Mouse (Mus musculus): Measurements from ENCODE around the gene Olfr390. TPM values are rescaled to one million over a fixed set of nuclear protein-coding genes. Genes with fewer than 3 reads are reported as not detected.

Olfr390 gene
- polyA plus RNA-seq (2014; fragmentation: Nextera tagmentation; extraction: Ambion mirVana): not detected in 2 replicates

DNA sequence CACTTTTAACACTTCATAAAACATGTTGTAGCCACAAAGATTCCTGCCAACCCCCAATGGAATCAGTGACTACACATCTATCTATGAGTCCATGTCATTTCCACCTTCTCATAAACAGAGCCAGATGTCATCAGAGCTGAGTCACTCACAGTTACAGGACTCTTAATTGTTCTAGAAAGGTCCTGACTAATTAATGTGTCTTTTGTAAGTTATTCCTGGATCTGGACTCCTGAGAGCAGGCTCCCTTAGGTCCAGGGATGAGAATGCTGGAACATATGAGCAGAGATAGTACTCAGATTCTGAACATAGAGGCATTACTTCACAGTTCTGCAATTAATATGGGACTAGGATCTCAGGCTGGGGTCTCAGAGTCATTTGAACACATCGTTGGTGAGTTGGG, at the start of gene Olfr390:
TSS of gene Olfr390 (plus strand) at position 301 of the 400 bp plus-strand sequence.
- Histone ChIP-seq H3K27ac (replicated peaks; ENCODE audit: low read depth, low read length) (no peak within 1 kb of the TSS), H3K9ac (ENCODE audit: low read length) (no peak within 1 kb of the TSS), H3K4me3 (ENCODE audit: low read depth, low read length) (no peak within 1 kb of the TSS), H3K9me3 (ENCODE audit: control insufficient read depth, low read length) (no peaks in the 10 kb centered on the region; the same call in 1 of the 2 replicates), H3K4me2 (ENCODE audit: low read depth, severe bottlenecking) (no peak within 1 kb of the TSS), H3K27me3 (ENCODE audit: control insufficient read depth, insufficient read depth, low read length) (no peaks in the 10 kb centered on the region), H3K36me3 (ENCODE audit: control insufficient read depth, insufficient read depth, low read length) (no peaks in the 10 kb centered on the region), H3K4me1 (ENCODE audit: control insufficient read depth, insufficient read depth, low read length) (no peaks in the 10 kb centered on the region)
- DNase-seq (ENCODE audit: low spot score) (no peak), ATAC-seq (ENCODE audit: insufficient number of reproducible peaks, low FRiP score, low TSS enrichment, low read depth) (no peak)
- 72% methylated on average over 1 of the region's 1 CpGs for WGBS

- no peak overlapping the region for H3K9ac ChIP-seq (ENCODE audit: low read length)
- DNase-seq (ENCODE audit: low spot score) (no peak), ATAC-seq (ENCODE audit: insufficient number of reproducible peaks, low FRiP score, low TSS enrichment, low read depth) (no peak)
- H3K36me3 ChIP-seq (ENCODE audit: control insufficient read depth, insufficient read depth, low read length): no peaks in the 10 kb centered on the region
- no peaks in the 10 kb centered on the region for H3K27me3 ChIP-seq (ENCODE audit: control insufficient read depth, insufficient read depth, low read length)
- H3K27ac ChIP-seq (replicated peaks; ENCODE audit: low read depth, low read length): no peak overlapping the region
- H3K9me3 ChIP-seq (ENCODE audit: control insufficient read depth, low read length): peaks cover 3% of the 10 kb centered on the region; the same call in 1 of the 2 replicates
- no peaks in the 10 kb centered on the region for H3K4me1 ChIP-seq (ENCODE audit: control insufficient read depth, insufficient read depth, low read length)
- no peak overlapping the region for H3K4me2 ChIP-seq (ENCODE audit: low read depth, severe bottlenecking)
- no peak overlapping the region for H3K4me3 ChIP-seq (ENCODE audit: low read depth, low read length)
Measured at GRCm38 (mm10) chr11:73759115-73759514, 23.6 kb upstream of the Olfr390 start.

- no peaks in the 10 kb centered on the region for H3K27me3 ChIP-seq (ENCODE audit: control insufficient read depth, insufficient read depth, low read length)
Measured at GRCm38 (mm10) chr11:73780613-73781012, 2.2 kb upstream of the Olfr390 start, which contains the start of gene Olfr389. Gene Olfr389, minus strand, starts transcription at chr11:73780713.

DNA sequence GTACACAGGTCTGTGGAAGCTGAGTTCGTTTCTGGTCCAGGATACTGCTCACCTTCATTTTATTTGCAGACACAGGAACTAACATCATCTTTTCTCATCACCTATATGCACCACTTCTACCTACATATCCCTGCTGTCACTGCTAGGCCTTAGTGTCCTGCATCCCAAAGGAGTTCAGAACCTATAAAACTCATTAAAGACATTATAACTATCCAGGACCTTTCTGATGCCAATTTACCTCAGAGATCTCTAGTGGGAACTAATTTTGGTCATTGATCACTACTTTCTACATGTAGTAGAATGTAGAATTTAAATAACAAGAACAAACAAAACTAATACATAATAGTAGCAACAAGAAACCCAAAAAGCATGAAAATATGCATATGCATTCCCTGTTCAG, 20.2 kb downstream of the Olfr390 start, which contains the start of gene Olfr391-ps:
TSS of gene Olfr391-ps (minus strand) at position 101 of the 400 bp plus-strand sequence.
- Histone ChIP-seq H3K4me1 (ENCODE audit: control insufficient read depth, insufficient read depth, low read length) (no peaks in the 10 kb centered on the region), H3K4me2 (ENCODE audit: low read depth, severe bottlenecking) (no peak within 1 kb of the TSS), H3K9me3 (ENCODE audit: control insufficient read depth, low read length) (peaks cover 3% of the 10 kb centered on the region; the same call in 1 of the 2 replicates), H3K27ac (replicated peaks; ENCODE audit: low read depth, low read length) (no peak within 1 kb of the TSS), H3K27me3 (ENCODE audit: control insufficient read depth, insufficient read depth, low read length) (no peaks in the 10 kb centered on the region), H3K4me3 (ENCODE audit: low read depth, low read length) (no peak within 1 kb of the TSS), H3K9ac (ENCODE audit: low read length) (no peak within 1 kb of the TSS), H3K36me3 (ENCODE audit: control insufficient read depth, insufficient read depth, low read length) (no peaks in the 10 kb centered on the region)
- 29% methylated on average over 1 of the region's 1 CpGs for WGBS
- no peak for ATAC-seq (ENCODE audit: insufficient number of reproducible peaks, low FRiP score, low TSS enrichment, low read depth)
- no peak for DNase-seq (ENCODE audit: low spot score)

More at GRCm38 (mm10) chr11:73780613-73781012, 2.2 kb upstream of the Olfr390 start, which contains the start of gene Olfr389:
- no peak within 1 kb of the TSS for H3K4me2 ChIP-seq (ENCODE audit: low read depth, severe bottlenecking)
- no peaks in the 10 kb centered on the region; the same call in 1 of the 2 replicates for H3K9me3 ChIP-seq (ENCODE audit: control insufficient read depth, low read length)
- WGBS: 87% methylated on average over 1 of the region's 1 CpGs
- no peak for ATAC-seq (ENCODE audit: insufficient number of reproducible peaks, low FRiP score, low TSS enrichment, low read depth)
- H3K9ac ChIP-seq (ENCODE audit: low read length): no peak within 1 kb of the TSS
- H3K4me1 ChIP-seq (ENCODE audit: control insufficient read depth, insufficient read depth, low read length): no peaks in the 10 kb centered on the region
- H3K36me3 ChIP-seq (ENCODE audit: control insufficient read depth, insufficient read depth, low read length): no peaks in the 10 kb centered on the region
- H3K4me3 ChIP-seq (ENCODE audit: low read depth, low read length): no peak within 1 kb of the TSS
- H3K27ac ChIP-seq (replicated peaks; ENCODE audit: low read depth, low read length): no peak within 1 kb of the TSS
- no peak for DNase-seq (ENCODE audit: low spot score)

- H3K4me2 ChIP-seq (ENCODE audit: low read depth, severe bottlenecking): no peak within 1 kb of the TSS
- no peaks in the 10 kb centered on the region for H3K36me3 ChIP-seq (ENCODE audit: control insufficient read depth, insufficient read depth, low read length)
- ATAC-seq (ENCODE audit: insufficient number of reproducible peaks, low FRiP score, low TSS enrichment, low read depth) (no peak), DNase-seq (ENCODE audit: low spot score) (no peak)
- H3K4me1 ChIP-seq (ENCODE audit: control insufficient read depth, insufficient read depth, low read length): no peaks in the 10 kb centered on the region
- H3K27ac ChIP-seq (replicated peaks; ENCODE audit: low read depth, low read length): no peak within 1 kb of the TSS
- H3K27me3 ChIP-seq (ENCODE audit: control insufficient read depth, insufficient read depth, low read length): no peaks in the 10 kb centered on the region
- 92% methylated on average over 1 of the region's 1 CpGs for WGBS
- H3K9ac ChIP-seq (ENCODE audit: low read length): no peak within 1 kb of the TSS
- H3K9me3 ChIP-seq (ENCODE audit: control insufficient read depth, low read length): no peaks in the 10 kb centered on the region
- H3K4me3 ChIP-seq (ENCODE audit: low read depth, low read length): no peak within 1 kb of the TSS
Measured at GRCm38 (mm10) chr11:73816949-73817348, 34.2 kb downstream of the Olfr390 start, which contains the start of gene Olfr392. Gene Olfr392, minus strand, starts transcription at chr11:73817049.

Other genes with a start within 250 kb of the Olfr390 start
- gene Olfr385, start 190.0 kb upstream of the Olfr390 start, polyA plus RNA-seq (2014; fragmentation: Nextera tagmentation; extraction: Ambion mirVana): not detected in 2 replicates
- gene Olfr384, start 184.4 kb upstream of the Olfr390 start, polyA plus RNA-seq (2014; fragmentation: Nextera tagmentation; extraction: Ambion mirVana): not detected in 2 replicates
- gene Zfp735, start 94.2 kb upstream of the Olfr390 start, polyA plus RNA-seq (2014; fragmentation: Nextera tagmentation; extraction: Ambion mirVana): not detected in 2 replicates
- not detected in 2 replicates for gene Olfr389, start 2.3 kb upstream of the Olfr390 start, polyA plus RNA-seq (2014; fragmentation: Nextera tagmentation; extraction: Ambion mirVana)
- not detected in 2 replicates for gene Olfr391-ps, start 20.1 kb downstream of the Olfr390 start, polyA plus RNA-seq (2014; fragmentation: Nextera tagmentation; extraction: Ambion mirVana)
- not detected in 2 replicates for gene Olfr392, start 34.1 kb downstream of the Olfr390 start, polyA plus RNA-seq (2014; fragmentation: Nextera tagmentation; extraction: Ambion mirVana)
- gene Olfr393, start 68.5 kb downstream of the Olfr390 start, polyA plus RNA-seq (2014; fragmentation: Nextera tagmentation; extraction: Ambion mirVana): not detected in 2 replicates
- not detected in 2 replicates for gene Olfr394, start 107.8 kb downstream of the Olfr390 start, polyA plus RNA-seq (2014; fragmentation: Nextera tagmentation; extraction: Ambion mirVana)
- gene Olfr395, start 126.3 kb downstream of the Olfr390 start, polyA plus RNA-seq (2014; fragmentation: Nextera tagmentation; extraction: Ambion mirVana): not detected in 2 replicates
- gene Olfr23, start 153.7 kb downstream of the Olfr390 start, polyA plus RNA-seq (2014; fragmentation: Nextera tagmentation; extraction: Ambion mirVana): not detected in 2 replicates
- not detected in 2 replicates for gene Olfr397, start 177.9 kb downstream of the Olfr390 start, polyA plus RNA-seq (2014; fragmentation: Nextera tagmentation; extraction: Ambion mirVana)
- gene Olfr398, start 207.4 kb downstream of the Olfr390 start, polyA plus RNA-seq (2014; fragmentation: Nextera tagmentation; extraction: Ambion mirVana): not detected in 2 replicates

All from limb, embryonic 11.5 days (tissue).